Mouse (Mus musculus) effector memory CD4-positive, alpha-beta T cell, adult 5 months (primary cell): ENCODE measurements around the gene Gmip. TPM values are rescaled to one million over a fixed set of nuclear protein-coding genes. Genes with fewer than 3 reads are reported as not detected.

ENCODE experiments used
- polyA plus RNA-seq: library from polyadenylated mRNA; unstranded; fragments of 100-300 nt; shearing (Covaris generic); gene quantifications from one replicate; pipeline ENCODE4 v1.2.1, GENCODE M21; 2017

Gene Gmip
- polyA plus RNA-seq, result 148 TPM

DNA sequence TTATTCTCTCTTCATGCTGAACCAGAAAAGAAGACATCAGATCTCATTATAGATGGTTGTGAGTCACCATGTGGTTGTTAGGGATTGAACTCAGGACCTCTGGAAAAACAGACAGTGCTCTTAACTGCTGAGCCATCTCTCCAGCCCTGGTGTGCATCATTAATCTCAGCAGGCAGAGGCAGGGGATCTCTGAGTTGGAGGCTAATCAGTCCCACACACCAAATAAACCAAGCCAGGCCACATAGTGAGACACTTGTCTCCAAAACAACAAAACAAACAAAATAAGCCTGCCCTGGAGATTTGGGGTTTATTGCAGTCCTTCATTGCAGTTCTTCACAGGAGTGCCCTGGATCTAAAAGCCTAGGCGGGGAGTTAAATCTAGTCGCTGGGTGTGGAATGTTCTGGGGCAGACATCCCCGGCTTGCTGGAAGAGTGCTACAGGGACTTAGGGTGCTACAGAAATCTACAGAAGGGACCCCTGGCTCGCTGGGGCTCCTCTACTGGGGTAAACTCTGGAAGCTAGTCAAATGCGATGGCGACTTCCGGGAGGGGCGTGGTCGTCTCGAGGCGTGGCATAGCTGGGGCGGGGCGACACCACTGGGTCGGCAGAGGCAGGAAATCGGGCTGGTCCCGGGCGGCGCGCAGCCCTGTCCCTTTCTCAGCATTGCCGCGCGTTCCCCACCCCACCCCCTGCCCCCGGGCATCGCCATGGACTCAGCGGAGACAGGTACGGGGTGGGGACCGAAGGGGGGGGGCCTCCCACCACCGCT, at the start of gene Gmip:
Gene Gmip, plus strand, starts transcription at position 586 of the 770 bp plus-strand sequence.

DNA sequence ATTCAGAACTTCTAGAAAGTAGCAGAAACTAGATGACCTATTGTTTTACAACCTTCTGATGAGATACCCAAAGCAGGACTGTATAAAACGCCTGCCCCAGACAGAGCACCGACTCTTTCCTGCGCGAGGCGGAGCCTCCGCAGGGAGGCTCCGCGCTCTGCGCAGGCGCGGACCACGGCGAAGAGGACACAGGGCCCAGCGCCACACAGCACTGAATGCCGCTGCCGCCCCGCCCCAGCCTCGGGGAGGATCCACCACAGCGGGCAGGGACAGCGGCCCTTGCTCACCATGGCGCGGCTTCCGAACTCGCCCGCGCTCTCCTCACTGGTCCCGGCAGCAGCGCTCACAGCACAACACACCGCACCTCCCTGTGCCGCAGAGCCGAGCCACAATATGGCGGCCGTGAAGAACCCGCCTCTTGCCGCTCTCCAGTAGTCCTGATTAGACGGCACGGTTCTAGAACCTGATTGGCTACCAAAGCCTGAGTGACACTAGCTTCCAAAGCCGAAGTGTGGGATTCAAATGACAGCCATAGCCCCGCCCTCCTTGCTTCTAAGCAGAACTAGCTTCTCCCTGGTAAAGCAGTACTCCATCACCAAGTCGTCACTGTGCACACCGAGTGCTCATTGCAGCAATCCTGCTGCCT, 33.9 kb upstream of the Gmip start, which contains the start of gene Gm20422:
Gene Gm20422, minus strand, starts transcription at position 384 of the 646 bp plus-strand sequence.

DNA sequence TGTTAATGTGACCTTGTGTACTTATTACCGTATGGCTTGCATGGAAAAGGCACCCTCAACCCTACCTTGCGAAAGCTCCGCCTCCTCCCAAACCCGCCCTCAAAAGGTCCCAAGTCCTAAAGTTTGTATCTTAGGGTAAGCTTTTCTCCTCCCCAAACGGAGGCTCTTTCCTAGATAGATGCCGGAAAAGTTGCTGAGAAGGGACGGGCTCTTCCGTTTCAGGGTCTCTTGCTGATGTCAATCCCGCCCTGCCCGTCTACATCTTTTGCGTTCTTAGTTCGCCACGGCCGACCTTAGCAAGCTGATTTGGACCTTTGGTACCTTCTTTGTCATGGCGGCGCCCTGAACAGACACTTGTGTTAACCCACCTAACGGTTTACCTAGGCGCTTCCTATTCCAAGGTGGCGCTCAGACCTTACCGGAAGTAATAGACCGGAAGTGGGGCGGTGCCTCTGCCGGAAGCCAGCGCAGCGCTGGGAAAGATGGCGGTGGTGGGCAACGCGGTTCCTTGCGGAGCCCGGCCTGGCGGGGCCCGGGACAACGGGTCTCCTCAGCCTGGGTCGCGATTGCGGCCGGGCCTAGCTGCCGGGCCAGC, 17.6 kb upstream of the Gmip start, which contains the start of the genes Atp13a1 and Zfp866:
Gene Atp13a1, plus strand, starts transcription at position 391 of the 595 bp plus-strand sequence.
Gene Zfp866, minus strand, starts transcription at position 406 of the 595 bp plus-strand sequence.

DNA sequence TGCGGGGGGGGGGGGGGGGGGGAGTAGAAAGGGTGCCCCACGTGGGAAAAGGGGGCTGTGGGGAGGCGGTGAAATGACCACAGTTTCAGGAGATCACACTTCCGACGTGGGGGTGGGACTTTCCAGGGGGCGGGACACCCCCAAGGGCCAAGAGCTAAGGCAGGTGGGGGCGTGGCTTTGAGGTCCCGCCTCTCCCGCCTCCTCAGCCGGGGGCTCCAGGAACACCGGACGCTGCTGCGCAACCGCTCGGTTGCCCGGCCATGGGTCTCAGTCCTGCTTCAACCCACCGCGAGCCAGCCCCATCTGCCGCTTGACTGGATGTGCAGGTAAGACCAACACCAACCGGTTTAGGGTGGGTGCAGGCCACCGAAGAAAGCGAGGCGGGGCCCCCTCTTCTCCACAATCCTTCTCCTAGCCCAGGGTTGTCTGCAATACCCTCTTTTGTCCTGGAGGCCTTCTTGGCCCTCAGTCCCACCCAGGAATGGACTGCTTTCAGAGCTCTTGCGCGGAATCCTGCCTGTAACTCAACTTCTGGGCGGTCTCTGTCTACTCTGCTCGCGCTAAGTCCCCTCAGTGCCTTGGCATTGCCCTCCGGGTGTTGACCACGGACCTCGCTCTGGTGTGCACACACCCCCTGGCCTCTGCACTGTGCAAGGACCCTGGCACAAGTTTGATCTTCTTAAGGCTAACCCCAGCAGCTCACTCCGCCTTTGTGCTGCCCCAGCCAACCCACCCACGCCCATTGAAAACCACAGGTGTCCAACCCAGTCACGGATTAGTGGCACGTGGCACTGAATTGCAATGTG, 14.1 kb downstream of the Gmip start, which contains the start of gene Lpar2:
Gene Lpar2, plus strand, starts transcription at position 44 of the 806 bp plus-strand sequence.

DNA sequence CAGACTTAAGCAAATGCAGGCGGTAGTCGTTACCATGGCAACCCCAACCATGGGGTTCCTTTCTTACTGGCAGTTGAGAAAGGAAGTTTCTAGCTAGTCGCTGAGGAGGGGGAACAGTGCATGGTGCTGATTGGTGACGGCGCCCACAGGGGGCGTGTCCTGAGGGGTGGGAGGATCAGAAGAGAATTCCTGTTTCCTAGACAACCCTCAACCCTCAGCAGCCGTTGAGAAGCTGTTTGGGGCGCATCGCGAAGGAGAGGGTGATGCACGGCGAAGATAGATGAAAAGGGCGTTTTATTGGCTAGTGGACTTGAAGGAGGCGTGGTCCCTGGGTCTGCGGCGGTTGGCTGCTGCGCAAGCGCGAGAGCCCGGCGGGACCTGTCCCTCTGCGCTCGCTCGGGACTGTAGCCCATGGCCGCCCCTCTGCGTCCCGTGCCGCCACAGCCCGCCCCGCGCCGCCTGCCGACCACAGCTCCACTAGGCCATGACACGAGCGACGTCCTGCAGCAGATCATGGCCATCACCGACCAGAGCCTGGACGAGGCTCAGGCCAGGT, 23.9 kb downstream of the Gmip start, which contains the start of gene Pbx4:
Gene Pbx4, plus strand, starts transcription at position 194 of the 556 bp plus-strand sequence.

Other genes with a start within 250 kb of the Gmip start
- 44.5 TPM for gene Zfp868, start 183.1 kb upstream of the Gmip start, polyA plus RNA-seq
- 0.36 TPM for gene Zfp964, start 154.2 kb upstream of the Gmip start, polyA plus RNA-seq
- 108 TPM for gene Zfp869, start 98.0 kb upstream of the Gmip start, polyA plus RNA-seq
- gene Zfp963, start 58.7 kb upstream of the Gmip start, polyA plus RNA-seq, result 3.5 TPM
- not detected for gene Gm20422, start 33.8 kb upstream of the Gmip start, polyA plus RNA-seq
- 71.1 TPM for gene Atp13a1, start 17.5 kb upstream of the Gmip start, polyA plus RNA-seq
- 20.8 TPM for gene Zfp866, start 17.5 kb upstream of the Gmip start, polyA plus RNA-seq
- gene Lpar2, start 13.8 kb downstream of the Gmip start, polyA plus RNA-seq, result 0.15 TPM
- gene Pbx4, start 23.8 kb downstream of the Gmip start, polyA plus RNA-seq, result 11.3 TPM
- not detected for gene Cilp2, start 79.0 kb downstream of the Gmip start, polyA plus RNA-seq
- gene Tssk6, start 93.5 kb downstream of the Gmip start, polyA plus RNA-seq, result 1.2 TPM
- 100 TPM for gene Ndufa13, start 93.9 kb downstream of the Gmip start, polyA plus RNA-seq
- gene Yjefn3, start 94.0 kb downstream of the Gmip start, polyA plus RNA-seq, result not detected
- gene Gatad2a, start 187.7 kb downstream of the Gmip start, polyA plus RNA-seq, result 124 TPM
- 106 TPM for gene Mau2, start 234.1 kb downstream of the Gmip start, polyA plus RNA-seq
- 44.5 TPM for gene Sugp1, start 234.1 kb downstream of the Gmip start, polyA plus RNA-seq